Mouse (Mus musculus) brain, embryonic 18.5 days (tissue): ENCODE measurements around the gene Utp3.

Experiments
- DNase-seq: peaks from one replicate; pipeline ENCODE4 v3.0.0-alpha.2; 2012; ENCODE audit warnings: low read depth, low spot score

Utp3 gene

GRCm38 (mm10) chr5:88569541-88569940, 15.3 kb downstream of the Utp3 start:
- no peak for DNase-seq

GRCm38 (mm10) chr5:88574829-88575228, 20.6 kb downstream of the Utp3 start:
- no peak for DNase-seq

DNA sequence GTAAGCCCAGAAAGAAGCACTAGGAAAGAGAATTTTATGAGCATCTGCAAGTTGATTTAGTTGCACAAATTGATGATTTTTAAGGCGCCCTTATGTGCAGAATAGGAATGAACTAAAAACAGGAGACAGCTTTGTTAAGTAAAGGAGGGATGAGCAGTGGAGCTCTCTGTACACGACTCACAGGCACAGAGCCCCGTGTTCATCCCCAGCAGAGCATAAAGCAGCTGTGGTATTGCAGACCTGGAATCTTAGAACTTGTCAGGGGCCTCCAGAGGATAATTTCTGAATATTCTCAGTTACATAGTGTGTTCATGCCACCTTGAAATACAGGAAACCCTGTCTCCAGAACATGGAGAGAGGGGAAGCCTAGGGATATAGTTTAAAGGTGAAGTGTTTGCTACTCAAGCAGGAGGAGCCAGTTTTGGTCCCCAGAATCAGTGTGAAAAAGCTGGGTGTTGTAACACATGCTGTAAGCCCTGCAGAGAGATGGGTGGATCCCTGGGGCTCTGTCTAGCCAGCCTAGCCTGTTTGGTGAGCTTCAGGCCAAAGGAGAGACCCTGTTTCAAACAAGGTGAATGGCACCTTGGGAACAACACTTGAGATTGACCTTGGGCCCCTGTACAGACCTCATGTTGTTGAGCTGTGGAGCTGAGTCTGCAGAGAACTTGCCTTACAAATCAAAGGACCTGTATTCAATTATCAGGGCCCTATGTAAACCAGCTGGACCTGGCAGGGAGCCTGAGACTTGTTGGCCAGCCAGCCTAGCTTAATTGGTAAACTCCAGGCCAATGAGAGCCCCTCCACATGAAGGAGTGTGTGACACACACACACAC, 21.5 kb downstream of the Utp3 start:
- no peak for DNase-seq

- no peak for DNase-seq
These were observed 26.4 kb downstream of the Utp3 start for GRCm38 (mm10) chr5:88580681-88581080.

GRCm38 (mm10) chr5:88581343-88581742, 27.1 kb downstream of the Utp3 start:
- DNase-seq = no peak

DNA sequence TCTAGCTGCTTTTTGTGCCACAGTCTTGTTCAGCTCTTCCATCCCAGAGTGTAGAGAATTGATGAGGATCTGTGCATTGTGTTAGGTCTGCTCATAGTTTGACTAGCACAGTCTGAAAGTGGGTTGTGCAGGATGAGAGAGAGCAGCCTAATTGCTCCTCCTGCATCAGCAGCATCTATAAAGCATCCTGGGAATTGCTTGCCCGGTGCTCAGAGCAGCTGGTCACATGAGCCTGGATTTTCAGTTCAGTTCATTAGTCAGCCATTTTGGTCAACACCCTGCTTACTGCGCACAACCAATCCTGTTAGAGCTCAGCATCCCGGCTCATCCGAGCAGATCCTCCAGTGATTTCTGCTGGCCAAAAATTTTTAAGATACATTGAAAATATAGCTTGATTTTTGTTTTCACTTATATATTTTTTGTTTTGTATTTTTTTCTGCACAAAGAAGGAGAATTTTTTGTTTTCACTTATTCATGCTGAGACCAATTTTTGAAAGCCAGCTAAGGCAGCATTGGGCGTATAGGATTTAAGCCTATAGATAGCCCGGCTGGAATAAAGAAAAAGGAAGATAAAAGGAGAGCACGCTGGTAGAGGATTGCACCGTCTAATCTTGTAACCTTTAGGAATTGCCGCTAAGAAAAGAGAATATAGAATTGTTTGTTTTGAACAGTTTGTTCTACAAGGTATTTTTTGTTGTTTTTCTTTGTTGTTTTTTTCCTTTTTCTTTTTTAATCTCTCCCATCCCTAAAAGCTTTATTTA, 29.2 kb downstream of the Utp3 start:
- peak; percentile 93 for DNase-seq

- DNase-seq = no peak
These were observed 29.8 kb downstream of the Utp3 start for GRCm38 (mm10) chr5:88584061-88584460.

DNA sequence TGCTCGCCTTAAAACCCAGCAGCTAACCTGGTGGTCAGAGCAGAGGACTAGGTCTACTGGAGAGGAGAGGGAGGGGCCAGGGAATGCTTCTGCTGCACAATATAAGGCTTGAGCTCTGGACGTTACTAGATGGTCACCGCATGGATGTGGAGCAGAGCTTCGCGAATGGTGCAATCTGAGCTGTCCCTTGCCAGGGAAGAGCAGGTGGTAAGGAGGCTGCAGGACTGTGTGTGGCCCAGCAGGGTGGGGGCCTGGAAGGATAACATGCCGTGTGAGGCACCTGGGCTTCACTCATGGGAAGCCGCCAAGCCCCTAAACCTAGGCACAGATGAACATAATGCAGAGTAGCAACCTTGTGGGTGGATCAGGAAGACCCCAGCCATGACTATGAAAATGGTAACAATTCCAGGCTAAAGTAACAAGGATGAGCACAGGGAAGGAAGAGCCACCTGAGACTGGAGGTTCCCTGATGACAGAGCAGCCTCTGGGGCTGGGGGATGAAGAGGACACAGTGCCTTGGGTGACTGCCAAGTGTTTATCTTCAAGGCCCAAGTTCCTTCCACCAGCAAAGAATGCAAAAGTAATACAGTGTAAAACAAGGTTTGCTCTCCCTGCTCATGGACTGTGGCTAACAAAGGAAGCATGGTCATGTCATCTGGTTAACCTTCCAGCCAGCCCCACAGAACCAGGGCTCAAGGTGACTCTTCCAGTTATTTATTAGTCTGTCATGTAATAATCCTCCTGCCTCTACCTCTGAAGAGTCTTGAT, 32.3 kb downstream of the Utp3 start:
- no peak for DNase-seq

DNA sequence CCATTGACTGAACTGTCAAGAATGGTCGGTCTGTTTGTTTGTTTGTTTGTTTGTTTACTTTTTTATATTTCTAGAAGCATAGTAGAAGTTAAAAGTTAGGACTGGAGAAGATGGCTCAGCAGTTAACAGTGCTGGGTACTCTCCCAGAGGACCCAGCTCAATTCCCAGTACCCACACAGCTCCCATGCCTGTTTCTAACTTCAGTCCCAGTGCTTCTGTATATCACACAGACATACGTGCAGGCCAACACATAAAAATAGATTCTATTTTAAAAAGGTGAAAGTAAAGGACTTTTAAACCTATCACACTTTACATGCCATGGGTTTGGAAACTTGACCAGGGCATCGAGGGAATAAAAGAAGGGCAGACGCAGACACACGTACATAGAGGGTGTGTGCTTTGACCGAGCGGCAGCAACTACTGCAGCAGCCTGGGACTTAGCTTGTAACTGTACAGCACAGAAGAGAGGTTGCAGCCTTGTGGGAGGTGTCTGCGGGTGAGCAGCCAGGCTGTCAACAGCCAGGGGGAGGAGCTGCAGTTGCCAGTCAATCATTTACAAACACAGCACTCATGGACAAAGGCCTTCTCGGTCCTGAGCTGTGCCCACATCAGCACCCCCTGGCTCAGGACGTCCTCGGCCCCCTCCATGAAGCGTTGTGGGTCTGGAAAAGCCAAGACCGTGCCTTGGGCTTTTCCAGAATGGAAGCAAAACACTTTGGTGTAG, 33.1 kb downstream of the Utp3 start:
- no peak for DNase-seq

GRCm38 (mm10) chr5:88588481-88588880, 34.2 kb downstream of the Utp3 start:
- DNase-seq = no peak

DNA sequence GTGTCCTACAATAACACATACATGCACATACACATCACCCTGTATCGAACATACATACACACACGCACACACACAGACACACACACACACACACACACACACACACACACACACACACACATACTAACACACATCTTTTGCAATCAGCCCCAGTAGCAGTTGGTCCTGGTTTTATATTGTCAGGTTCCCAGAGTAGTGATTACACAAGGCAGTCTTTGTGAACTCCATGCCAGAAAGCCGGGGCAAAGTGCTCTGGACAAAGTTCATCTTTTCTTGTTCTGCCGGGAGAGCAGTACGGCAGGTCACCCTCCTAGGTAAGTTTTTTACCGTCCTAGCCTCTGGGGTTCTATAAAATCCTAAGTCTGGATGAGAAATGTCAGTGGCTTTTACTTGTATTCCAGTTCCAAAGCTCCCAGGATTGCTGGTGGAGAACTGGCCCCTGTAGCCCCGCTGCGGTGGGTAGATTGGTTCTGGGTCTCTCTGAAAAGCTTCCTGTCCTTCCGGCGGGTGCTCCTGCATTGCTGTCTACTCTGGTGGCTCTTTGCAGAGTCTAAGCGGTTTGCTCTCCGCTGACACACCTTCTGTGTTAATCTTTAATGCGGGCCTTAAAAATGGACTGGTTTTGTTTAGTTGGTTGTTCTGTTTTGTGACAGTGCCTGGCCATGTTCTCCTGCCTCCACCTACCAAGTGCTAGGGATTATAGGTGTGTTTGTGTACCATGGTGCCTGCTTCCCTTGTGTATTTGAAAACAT, 39.3 kb downstream of the Utp3 start:
- no peak for DNase-seq

DNA sequence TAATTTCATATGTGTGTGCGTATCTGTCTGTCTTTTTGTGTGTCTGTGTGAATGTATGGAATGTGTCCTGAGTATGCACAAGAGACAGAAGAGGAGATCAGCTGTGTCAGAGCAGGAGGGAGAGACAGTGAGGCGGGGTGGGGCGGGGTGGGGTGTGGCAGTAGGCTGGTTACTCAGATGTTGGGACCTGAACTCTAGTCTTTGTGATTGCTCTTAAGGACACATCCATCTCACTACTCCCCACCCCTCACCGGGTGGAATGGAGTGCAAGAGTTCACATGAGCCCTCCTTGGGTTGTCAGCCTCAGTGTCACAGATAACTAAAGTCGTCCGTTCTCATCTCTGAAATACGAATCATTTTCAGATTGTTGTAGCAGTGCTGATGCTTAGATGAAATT, 39.9 kb downstream of the Utp3 start:
- DNase-seq = no peak

DNA sequence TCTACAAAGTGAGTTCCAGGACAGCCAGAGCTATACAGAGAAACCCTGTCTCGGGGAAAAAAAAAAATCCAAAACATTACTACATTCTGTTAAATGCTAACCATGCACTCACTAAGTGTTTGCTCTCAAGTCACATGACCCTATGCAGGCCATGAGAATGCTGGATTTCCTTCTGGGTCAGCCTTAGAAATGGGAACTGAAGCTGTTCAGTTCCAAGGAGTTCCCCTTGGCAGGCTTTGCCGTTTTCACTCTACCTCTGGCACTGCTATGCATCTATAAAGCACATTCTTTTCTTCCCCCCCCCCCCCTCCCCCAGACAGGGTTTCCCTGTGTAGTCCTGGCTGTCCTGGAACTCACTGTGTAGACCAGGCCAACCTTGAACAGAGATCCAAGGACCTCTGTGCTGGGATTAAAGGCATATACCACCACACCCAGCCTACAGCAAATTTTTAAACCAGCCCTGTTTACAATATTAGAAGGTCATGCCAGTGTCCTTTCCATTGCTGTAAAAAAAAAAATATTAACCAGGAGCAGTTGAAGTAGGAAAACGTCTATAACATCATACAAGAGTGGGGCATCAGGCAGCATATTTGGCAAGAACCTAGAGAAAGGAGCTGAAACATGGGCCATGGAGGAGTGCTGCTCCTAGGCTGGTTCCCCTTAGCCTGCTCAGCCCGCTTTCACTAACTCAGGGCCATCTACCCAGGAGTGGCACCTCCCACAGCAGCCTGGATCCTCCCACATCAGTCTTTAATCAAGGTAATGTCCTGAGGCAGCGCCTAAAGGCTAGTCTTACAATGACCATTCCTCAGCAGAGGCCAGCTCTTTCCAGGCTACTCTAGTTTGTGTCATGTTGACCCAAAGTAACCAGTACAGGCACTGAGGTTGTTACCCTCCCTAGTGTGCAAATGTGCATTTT, 41.5 kb downstream of the Utp3 start:
- DNase-seq = no peak

DNA sequence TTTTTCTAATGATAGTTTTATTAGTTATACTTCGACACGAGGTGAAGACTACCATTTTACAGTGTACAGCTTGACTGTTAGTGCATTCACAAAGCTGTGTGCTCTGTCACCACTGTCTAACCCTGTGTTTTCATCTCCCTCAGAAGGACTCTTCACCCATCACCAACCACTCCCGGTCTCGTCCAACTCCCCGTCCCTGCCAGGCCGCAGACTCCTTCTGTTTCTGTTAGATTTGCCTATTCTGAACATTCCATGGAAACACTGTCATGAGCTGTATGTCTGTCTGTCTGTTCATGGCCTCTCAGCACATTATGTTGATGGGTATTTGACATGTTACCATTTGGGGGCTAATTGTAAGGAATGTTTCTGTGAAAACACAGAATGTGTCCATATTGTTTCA, 44.7 kb downstream of the Utp3 start:
- no peak for DNase-seq

- no peak for DNase-seq
These were observed 47.8 kb downstream of the Utp3 start for GRCm38 (mm10) chr5:88602030-88602429.

GRCm38 (mm10) chr5:88602713-88603112, 48.5 kb downstream of the Utp3 start:
- DNase-seq = no peak

GRCm38 (mm10) chr5:88604046-88604445, 49.8 kb downstream of the Utp3 start:
- DNase-seq = no peak

DNA sequence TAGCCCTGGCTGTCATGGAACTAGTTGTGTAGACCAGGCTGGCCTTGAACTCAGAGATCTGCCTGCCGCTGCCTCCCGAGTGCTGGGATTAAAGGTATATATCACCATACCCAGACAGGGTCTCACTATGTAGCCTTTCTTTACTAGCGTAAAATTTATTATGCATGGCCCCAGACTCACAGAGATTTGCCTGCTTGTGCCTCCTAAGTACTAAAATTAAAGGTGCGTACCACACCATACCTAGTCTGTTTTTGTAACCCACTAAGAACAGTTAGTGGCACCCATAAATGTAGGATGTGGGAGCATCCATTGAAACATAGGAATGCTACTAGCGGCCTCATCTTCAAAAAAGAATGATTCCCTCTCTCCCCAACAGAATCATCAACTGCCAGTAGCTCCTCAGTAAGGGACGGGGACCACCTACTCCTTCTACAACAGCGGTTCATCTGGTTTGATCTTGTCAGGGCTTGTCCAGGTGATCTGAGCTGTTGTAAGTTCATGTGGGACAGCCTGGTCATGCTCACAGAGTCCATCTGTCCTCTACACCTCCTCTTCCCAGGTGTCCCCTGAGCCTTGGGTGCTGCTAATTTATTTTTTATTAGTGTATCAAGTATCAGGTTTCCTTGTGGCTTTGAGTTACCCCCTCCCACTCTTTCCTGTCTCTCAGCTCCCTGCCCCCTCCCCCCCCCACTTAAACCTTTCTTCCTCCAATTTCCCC, 50.5 kb downstream of the Utp3 start:
- no peak for DNase-seq
